Mouse (Mus musculus) CH12.LX (cell line): ENCODE measurements around the gene Tlr9. TPM values are rescaled to one million over a fixed set of nuclear protein-coding genes. Genes with fewer than 3 reads are reported as not detected.

Experiments
- DNase-seq: peaks from one replicate; pipeline ENCODE4 v3.0.0-alpha.2; 2013; ENCODE audit errors: extremely low read depth
- H3K27ac ChIP-seq: 2 replicates; pipeline ENCODE4 v1.5.1; 2012; ENCODE audit warnings: low read depth, mild to moderate bottlenecking, control low read depth, moderate library complexity; ENCODE audit not compliant: insufficient read depth
- H3K27me3 ChIP-seq: replicated peaks from 2 replicates; pipeline ENCODE3; 2012; ENCODE audit warnings: inconsistent platforms
- H3K36me3 ChIP-seq, 2 experiments: replicated peaks in 1 of 2; 2 replicates each; pipeline versions ENCODE3 to v1.6.1; 2012; ENCODE audit warnings: inconsistent platforms in 1 of 2, low read length in 1 of 2, mild to moderate bottlenecking in 1 of 2, mixed read lengths in 1 of 2, moderate library complexity in 1 of 2; ENCODE audit not compliant: control insufficient read depth in 1 of 2, insufficient read depth in 1 of 2
- H3K4me1 ChIP-seq, 2 experiments: 2 replicates each; pipeline ENCODE4 v1.6.1; 2012; ENCODE audit warnings: inconsistent platforms in 1 of 2, moderate library complexity in 1 of 2; ENCODE audit not compliant: insufficient read depth in 2 of 2, control insufficient read depth in 1 of 2
- H3K4me2 ChIP-seq: 2 replicates; pipeline ENCODE4 v1.6.1; 2012; ENCODE audit warnings: low read depth, mild to moderate bottlenecking, control low read depth; ENCODE audit not compliant: poor library complexity, insufficient read depth, severe bottlenecking
- H3K4me3 ChIP-seq, 3 experiments: fragments of 150-350 bp in 1 of 3; sonication (generic) in 1 of 3; replicated peaks in 1 of 3; 2 replicates each; pipeline versions ENCODE3 to v1.5.1; 2011 to 2012; ENCODE audit warnings: low read depth in 2 of 3, low read length in 2 of 3, mild to moderate bottlenecking in 2 of 3, moderate library complexity in 2 of 3, control low read depth in 1 of 3, improper control_type of control experiment in 1 of 3, inconsistent platforms in 1 of 3, mixed read lengths in 1 of 3; ENCODE audit not compliant: poor library complexity in 1 of 3
- H3K79me2 ChIP-seq: replicated peaks from 2 replicates; pipeline ENCODE4 v1.6.1; 2012; ENCODE audit warnings: mild to moderate bottlenecking, moderate library complexity; ENCODE audit not compliant: control insufficient read depth, poor library complexity, insufficient read depth, severe bottlenecking; ENCODE audit errors: extremely low read depth
- H3K9ac ChIP-seq: 2 replicates; pipeline ENCODE4 v1.6.1; 2012; ENCODE audit warnings: low read depth, mild to moderate bottlenecking, control low read depth, moderate library complexity; ENCODE audit not compliant: insufficient read depth
- H3K9me3 ChIP-seq: replicated peaks from 2 replicates; pipeline ENCODE3; 2012; ENCODE audit warnings: low read length, inconsistent platforms, mixed read lengths
- E2F4 ChIP-seq: IDR thresholded peaks from 2 replicates; pipeline ENCODE4 v1.6.1; 2011; ENCODE audit warnings: low read depth, low read length, improper control_type of control experiment; ENCODE audit not compliant: insufficient replicate concordance
- EP300 ChIP-seq: IDR thresholded peaks from 2 replicates; pipeline ENCODE4 v1.6.1; 2011; ENCODE audit warnings: low read length, improper control_type of control experiment
- GABPA ChIP-seq: IDR thresholded peaks from 2 replicates; pipeline ENCODE4 v1.6.1; 2012; ENCODE audit warnings: low read depth, low read length, improper control_type of control experiment, inconsistent platforms; ENCODE audit not compliant: insufficient replicate concordance
- IRF4 ChIP-seq: IDR thresholded peaks from 2 replicates; pipeline ENCODE4 v1.6.1; 2014; ENCODE audit warnings: low read depth, mild to moderate bottlenecking, inconsistent platforms, low read length, improper control_type of control experiment
- JUN ChIP-seq: IDR thresholded peaks from 2 replicates; pipeline ENCODE4 v1.6.1; 2011; ENCODE audit warnings: low read depth, mild to moderate bottlenecking, low read length, improper control_type of control experiment, moderate library complexity; ENCODE audit not compliant: insufficient read depth
- MYC ChIP-seq: IDR thresholded peaks from 2 replicates; pipeline ENCODE4 v1.6.1; 2011; ENCODE audit warnings: low read depth, mild to moderate bottlenecking, improper control_type of control experiment, low read length
- NRF1 ChIP-seq: IDR thresholded peaks from 2 replicates; pipeline ENCODE4 v1.6.1; 2014; ENCODE audit warnings: low read depth, mild to moderate bottlenecking, inconsistent platforms, low read length, improper control_type of control experiment, moderate library complexity
- PAX5 ChIP-seq: IDR thresholded peaks from 2 replicates; pipeline ENCODE4 v1.6.1; 2012; ENCODE audit warnings: low read length, inconsistent platforms, mixed read lengths
- RCOR1 ChIP-seq: conservative IDR thresholded peaks from 2 replicates; pipeline ENCODE4 v1.6.1; 2012; ENCODE audit warnings: low read depth, mild to moderate bottlenecking, inconsistent platforms, low read length, improper control_type of control experiment
- USF1 ChIP-seq: IDR thresholded peaks from 2 replicates; pipeline ENCODE4 v1.6.1; 2014; ENCODE audit warnings: low read depth, mild to moderate bottlenecking, inconsistent platforms, low read length, improper control_type of control experiment
- ZMIZ1 ChIP-seq: IDR thresholded peaks from 2 replicates; pipeline ENCODE4 v1.6.1; 2012; ENCODE audit warnings: low read depth, mild to moderate bottlenecking, inconsistent platforms, low read length, improper control_type of control experiment
- ZNF384 ChIP-seq: IDR thresholded peaks from 2 replicates; pipeline ENCODE4 v1.6.1; 2012; ENCODE audit warnings: low read depth, low read length, improper control_type of control experiment, inconsistent platforms
- dilution Hi-C: fragments of 300-500 bp; cut with MboI; formaldehyde crosslinking; loops from 2 replicates; pipeline ENCODE4 v1.14.3; 2020; ENCODE audit warnings: low sequenced_read_pairs; ENCODE audit not compliant: extremely low pct_unique_long_range_greater_than_20kb, extremely low pct_ligation_motif_present
- in situ Hi-C: fragments of 300-500 bp; cut with MboI; formaldehyde crosslinking; loops from 3 replicates; pipeline ENCODE4 v1.14.3; 2019; ENCODE audit warnings: low sequenced_read_pairs, low pct_ligation_motif_present, low pct_unique_long_range_greater_than_20kb, mixed read lengths
- polyA plus RNA-seq: library from polyadenylated mRNA; unstranded; fragments of >175 nt; gene quantifications from 2 replicates; pipeline ENCODE4 v1.2.1, GENCODE M21; 2012; ENCODE audit warnings: low read depth; ENCODE audit not compliant: insufficient read length
- total RNA-seq, 2 experiments: library from RNA; depleted of rRNA; stranded (reverse); fragments of 300-350 nt in 1 of 2; fragments of >200 nt in 1 of 2; gene quantifications; 2 replicates each; pipeline ENCODE4 v1.2.3; 2012 to 2014

Tlr9 gene
- total and polyA plus RNA-seq, 3 experiments: 1.0 to 12.5 (median 1.4) TPM

- no peak overlapping the region for H3K9ac ChIP-seq
- no peak for TF ChIP-seq IRF4
- no peak for TF ChIP-seq RCOR1
- TF ChIP-seq PAX5: no peak
- TF ChIP-seq GABPA: no peak
- TF ChIP-seq, all 38 proteins: peak for 0
- H3K27ac ChIP-seq: no peak overlapping the region
- no peak for DNase-seq
- H3K4me2 ChIP-seq: no peak overlapping the region
- in situ Hi-C loops (no loop called here), dilution Hi-C loops (no loop called here)
- peaks cover 29 to 59% of the 10 kb centered on the region in 2 experiments for H3K4me1 ChIP-seq
- peaks cover 18 to 65% of the 10 kb centered on the region in 2 experiments for H3K36me3 ChIP-seq
- H3K79me2 ChIP-seq: peaks cover 7% of the 10 kb centered on the region
- H3K27me3 ChIP-seq: no peaks in the 10 kb centered on the region
- no peak overlapping the region for H3K4me3 ChIP-seq
- H3K9me3 ChIP-seq: no peaks in the 10 kb centered on the region
These were observed 14.2 kb upstream of the Tlr9 start for GRCm38 (mm10) chr9:106208181-106208580.

DNA sequence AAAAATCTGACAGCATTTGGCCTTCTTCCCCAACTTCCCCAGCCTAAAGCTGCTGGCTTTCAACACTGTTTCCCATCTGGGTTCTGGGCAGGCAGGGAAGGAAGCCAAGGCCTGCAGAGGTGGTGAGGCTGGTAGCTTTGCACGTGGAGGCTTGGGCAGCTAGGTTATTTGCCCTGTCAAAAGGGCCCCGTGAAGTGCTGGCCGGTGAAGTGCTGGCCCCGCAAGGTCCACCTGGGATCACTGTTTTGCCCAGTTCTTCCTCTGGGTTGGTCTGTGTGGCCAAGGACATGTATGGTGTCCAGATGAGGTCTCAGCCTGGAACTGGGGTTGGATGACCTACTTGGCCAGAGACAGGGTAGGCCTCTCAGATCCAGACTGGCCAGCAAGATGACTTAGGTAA lies 12.4 kb upstream of the Tlr9 start:
- dilution Hi-C loops: no loop called here
- Histone ChIP-seq H3K4me2 (no peak overlapping the region), H3K9ac (no peak overlapping the region), H3K9me3 (no peaks in the 10 kb centered on the region), H3K4me1 (peaks cover 18 to 53% of the 10 kb centered on the region in 2 experiments), H3K27me3 (no peaks in the 10 kb centered on the region), H3K4me3 (no peak overlapping the region), H3K36me3 (peaks cover 29 to 74% of the 10 kb centered on the region in 2 experiments), H3K79me2 (no peaks in the 10 kb centered on the region; the same call in 1 of the 2 replicates), H3K27ac (no peak overlapping the region)
- TF ChIP-seq PAX5: no peak
- TF ChIP-seq USF1: no peak
- TF ChIP-seq NRF1: no peak
- no peak for TF ChIP-seq EP300
- no peak for TF ChIP-seq ZMIZ1
- TF ChIP-seq JUN: no peak
- TF ChIP-seq ZNF384: no peak
- no peak for TF ChIP-seq MYC
- no peak for TF ChIP-seq E2F4
- in situ Hi-C loops: loop anchor here (5.0 kb wide), 1 partner anchor 53 kb away; the partner anchor contains the start of gene Glyctk
- DNase-seq: no peak
